Mouse (Mus musculus): ENCODE measurements around the gene Adh1.

- TF ChIP-seq CTCF (IDR thresholded peaks at IDR 0.05; ENCODE audit: low read depth): no peak
- TF ChIP-seq EP300 (IDR thresholded peaks at IDR 0.05; ENCODE audit: low read depth): no peak
Measured at GRCm38 (mm10) chr3:138244338-138244874, 16.4 kb upstream of the Adh1 start.

All from liver, embryonic 14.5 days (tissue).